Mouse (Mus musculus) v-Abl transformed pro-B cells (cell line): Measurements from ENCODE around the gene Zdhhc4.

Source experiments
- in situ Hi-C, 2 experiments: fragments of 400-800 bp; cut with MboI; formaldehyde crosslinking; loops; one replicate each; pipeline ENCODE4 v1.15.1; 2025; ENCODE audit not compliant: unreplicated experiment in 2 of 2

Gene Zdhhc4

GRCm38 (mm10) chr5:143334418-143335088 lies 5.5 kb upstream of the Zdhhc4 start:
- in situ Hi-C loops: loop anchor here (5.0 kb wide), 1 partner anchor 88 kb away; no protein-coding TSS in a partner anchor

- in situ Hi-C loops: loop anchor here (5.0 kb wide), 1 partner anchor 88 kb away; no protein-coding TSS in a partner anchor
Measured at GRCm38 (mm10) chr5:143333872-143334271, 4.8 kb upstream of the Zdhhc4 start.

DNA sequence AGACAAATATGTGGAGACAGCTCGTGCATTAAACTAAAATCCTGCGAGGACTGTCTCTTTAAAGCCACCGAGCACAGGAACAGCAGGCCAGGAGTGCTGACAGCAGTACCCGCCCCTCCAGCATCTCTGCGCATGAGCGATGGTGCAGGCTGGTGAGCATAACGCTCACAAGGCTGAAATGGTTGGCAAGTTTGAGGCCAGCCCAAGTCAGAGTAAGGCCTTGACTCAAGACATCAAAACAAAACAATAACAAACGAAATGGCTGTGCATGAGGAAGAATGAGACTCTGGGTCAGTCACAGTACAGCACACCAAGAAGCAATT lies 11.8 kb downstream of the Zdhhc4 start:
- in situ Hi-C loops: loop anchor here (5.0 to 25.0 kb wide), 3 partner anchors 90 to 1445 kb away; partner anchors contain the start of genes Tmem130 (in 1 of the 2) and Trrap (in 1 of the 2)

DNA sequence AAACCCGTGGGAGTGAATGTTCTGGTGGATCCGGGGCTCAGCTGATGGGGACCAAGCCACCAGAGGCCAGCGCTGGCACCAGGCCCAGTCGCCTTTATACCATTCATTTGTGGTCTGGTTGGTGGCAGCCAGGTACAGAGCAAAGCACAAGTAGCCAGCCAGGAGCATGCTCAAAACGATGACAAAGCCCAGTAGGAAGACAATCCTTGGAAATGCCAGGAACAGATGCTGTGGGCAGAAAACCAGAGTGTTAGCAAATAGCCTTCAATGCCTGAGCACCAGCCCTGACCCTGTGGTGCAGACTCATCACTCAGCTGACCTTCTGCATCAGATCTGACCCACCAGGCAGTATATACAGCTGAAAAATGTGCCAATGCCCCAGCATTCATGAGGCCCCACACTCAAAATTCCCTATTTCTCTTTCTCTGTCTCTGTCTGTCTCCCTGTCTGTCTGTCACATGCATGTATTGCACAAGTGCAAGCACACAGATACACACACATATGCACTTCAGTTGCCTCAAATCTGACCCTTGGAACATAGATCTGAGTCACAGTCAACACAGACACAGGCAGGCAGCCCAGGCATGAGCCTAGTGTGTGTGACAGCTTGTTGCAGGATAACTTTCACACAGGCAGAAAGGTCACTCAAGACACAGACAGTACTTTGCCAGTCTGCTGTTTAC lies 12.3 kb downstream of the Zdhhc4 start:
- in situ Hi-C loops: loop anchor here (5.0 to 25.0 kb wide), 3 partner anchors 91 to 1446 kb away; partner anchors contain the start of genes Tmem130 (in 1 of the 2) and Trrap (in 1 of the 2)

GRCm38 (mm10) chr5:143315514-143315888 lies 13.6 kb downstream of the Zdhhc4 start:
- in situ Hi-C loops: loop anchor here (5.0 to 25.0 kb wide), 3 partner anchors 92 to 1447 kb away; partner anchors contain the start of genes Tmem130 (in 1 of the 2) and Trrap (in 1 of the 2)

DNA sequence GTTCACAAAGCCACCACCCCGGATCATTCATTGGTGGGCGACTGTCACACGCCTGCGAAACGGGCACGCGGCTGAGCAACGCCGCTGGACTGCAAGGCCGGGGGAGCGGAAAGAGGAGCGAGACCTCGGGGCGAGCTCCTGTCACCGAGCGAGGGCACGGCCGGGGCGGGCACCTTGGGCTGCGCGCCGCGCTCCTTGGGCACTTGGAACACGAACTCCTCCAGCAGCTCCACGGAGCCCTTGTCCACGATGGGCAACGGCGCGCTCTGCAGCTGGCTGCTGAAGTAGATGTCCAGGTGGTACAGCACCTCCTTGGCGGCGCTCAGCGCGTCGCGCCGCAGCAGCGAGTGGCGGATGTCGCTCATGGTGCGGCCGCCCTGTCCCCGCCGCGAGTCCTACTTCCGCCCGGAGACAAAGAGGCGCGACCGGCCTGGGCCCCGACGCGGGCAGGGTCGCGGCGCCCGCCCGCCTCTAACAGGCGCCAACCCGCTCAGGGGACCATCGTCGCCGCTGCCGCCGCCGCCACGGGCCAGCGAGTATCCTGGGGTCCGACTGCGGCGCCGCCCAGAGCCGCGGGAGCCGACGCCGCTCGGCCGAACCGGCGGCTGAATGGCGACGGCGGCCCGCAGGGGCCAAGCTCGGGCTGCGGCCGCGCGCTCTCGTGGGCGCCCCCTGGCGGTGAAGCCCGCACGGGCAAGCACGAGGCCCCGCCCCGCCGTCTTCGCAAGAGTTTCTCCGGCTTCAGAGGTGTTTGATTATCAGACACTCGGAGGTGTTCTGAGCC lies 14.1 kb downstream of the Zdhhc4 start, which contains the start of gene E130309D02Rik:
TSS of gene E130309D02Rik (minus strand) at position 631 of the 784 bp plus-strand sequence.
- in situ Hi-C loops: loop anchor here (5.0 to 25.0 kb wide), 3 partner anchors 92 to 1447 kb away; partner anchors contain the start of genes Tmem130 (in 1 of the 2) and Trrap (in 1 of the 2)

GRCm38 (mm10) chr5:143314183-143314729 lies 14.8 kb downstream of the Zdhhc4 start:
- in situ Hi-C loops: loop anchor here (10.0 to 25.0 kb wide), 2 partner anchors 231 to 1448 kb away; partner anchors contain the start of genes Tmem130 (in 1 of the 2) and Trrap (in 1 of the 2)

GRCm38 (mm10) chr5:143311886-143312285 lies 17.2 kb downstream of the Zdhhc4 start:
- in situ Hi-C loops: loop anchor here (10.0 to 25.0 kb wide), 2 partner anchors 233 to 1450 kb away; partner anchors contain the start of genes Tmem130 (in 1 of the 2) and Trrap (in 1 of the 2)

GRCm38 (mm10) chr5:143309916-143310315 lies 19.1 kb downstream of the Zdhhc4 start:
- in situ Hi-C loops: loop anchor here (10.0 to 25.0 kb wide), 3 partner anchors 235 to 1452 kb away; partner anchors contain the start of genes Tmem130 (in 1 of the 2) and Trrap (in 1 of the 2)

GRCm38 (mm10) chr5:143308825-143309224 lies 20.2 kb downstream of the Zdhhc4 start:
- in situ Hi-C loops: loop anchor here in 1 of 2 experiments (10.0 to 25.0 kb wide), 2 partner anchors 424 to 1453 kb away; partner anchors contain the start of genes Tmem130 and Trrap

DNA sequence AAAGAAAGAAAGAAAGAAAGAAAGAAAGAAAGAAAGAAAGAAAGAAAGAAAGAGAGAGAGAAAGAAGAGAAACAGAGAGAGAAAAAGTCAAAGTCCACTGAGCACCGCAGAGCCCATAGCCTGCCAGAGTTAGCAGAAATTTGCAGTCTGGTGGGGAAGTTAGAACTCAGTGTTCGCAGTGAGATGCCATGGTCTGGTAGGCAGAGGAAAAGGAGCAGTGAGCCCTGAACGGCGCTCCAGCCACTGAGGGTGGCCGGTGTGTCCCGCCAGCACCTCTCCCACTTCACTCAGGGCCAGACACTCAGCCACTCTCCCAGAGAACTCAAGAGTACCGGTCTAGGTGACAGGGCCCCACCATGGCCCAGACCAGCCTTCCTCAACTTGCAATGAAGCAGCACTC lies 24.8 kb downstream of the Zdhhc4 start:
- in situ Hi-C loops: loop anchor here in 1 of 2 experiments (5.0 to 25.0 kb wide), 3 partner anchors 367 to 1458 kb away; partner anchors contain the start of genes Tmem130 and Trrap

- in situ Hi-C loops: loop anchor here in 1 of 2 experiments (5.0 to 25.0 kb wide), 3 partner anchors 364 to 1461 kb away; partner anchors contain the start of genes Tmem130 and Trrap
Measured at GRCm38 (mm10) chr5:143301296-143301695, 27.8 kb downstream of the Zdhhc4 start.

DNA sequence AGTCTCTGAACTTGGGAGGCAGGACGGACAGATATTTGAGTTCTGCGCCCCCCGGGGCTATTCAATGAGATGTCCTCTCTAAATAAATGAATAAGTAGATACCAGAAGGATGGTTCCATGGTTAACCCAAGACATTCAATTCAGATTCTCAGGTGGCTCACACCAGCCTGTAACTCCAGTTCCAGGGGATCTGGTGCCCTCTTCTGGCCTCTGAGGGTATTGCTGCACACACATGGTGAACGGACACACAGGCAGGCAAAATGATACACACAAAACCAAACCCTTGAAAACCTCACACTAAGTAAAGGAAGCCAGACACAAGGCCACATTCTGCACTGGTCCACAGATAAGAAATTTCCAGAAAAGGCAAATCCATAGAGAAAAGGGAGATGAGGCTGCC lies 29.4 kb downstream of the Zdhhc4 start:
- in situ Hi-C loops: loop anchor here (5.0 to 25.0 kb wide), 4 partner anchors 122 to 1463 kb away; partner anchors contain the start of genes Tmem130 (in 1 of the 2) and Trrap (in 1 of the 2)

DNA sequence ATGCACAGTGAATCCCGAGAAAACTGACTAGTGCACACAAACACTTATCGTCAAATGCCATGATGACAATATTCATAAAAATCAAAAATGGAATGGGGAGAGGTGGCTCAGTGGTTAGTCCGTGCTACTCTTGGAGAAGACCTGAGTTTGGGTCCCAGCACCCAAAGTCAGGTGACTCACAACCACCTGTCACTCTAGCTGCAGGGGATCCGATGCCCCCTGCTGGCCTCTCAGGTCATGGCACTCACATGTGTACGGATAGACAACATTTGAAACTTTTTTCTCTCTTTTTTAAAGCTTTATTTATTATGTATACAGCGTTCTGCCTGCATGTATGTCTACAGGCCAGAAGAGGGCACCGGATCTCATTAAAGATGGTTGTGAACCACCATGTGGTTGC lies 30.7 kb downstream of the Zdhhc4 start:
- in situ Hi-C loops: loop anchor here (5.0 kb wide), 1 partner anchor 121 kb away; no protein-coding TSS in a partner anchor

DNA sequence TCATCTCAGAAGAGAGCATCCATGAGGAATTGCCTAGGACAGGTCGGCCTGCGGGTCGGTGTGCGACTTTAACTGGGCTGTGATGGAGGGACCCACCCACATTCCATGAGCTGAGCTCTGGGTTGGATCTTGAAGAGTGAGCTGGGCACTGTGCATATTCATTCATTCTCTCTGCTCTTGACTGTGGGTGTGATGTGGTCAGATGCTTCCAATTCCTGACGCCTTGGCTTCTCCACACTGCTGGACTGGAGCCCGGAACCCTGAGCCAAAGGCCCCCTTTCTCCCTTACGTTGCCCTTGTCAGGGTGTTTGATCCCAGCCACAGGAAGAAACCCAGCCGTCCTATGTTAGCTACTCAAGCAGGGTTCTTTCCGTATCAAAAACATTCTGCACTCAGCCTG lies 31.1 kb downstream of the Zdhhc4 start:
- in situ Hi-C loops: loop anchor here (5.0 kb wide), 1 partner anchor 121 kb away; no protein-coding TSS in a partner anchor

- in situ Hi-C loops: loop anchor here (5.0 kb wide), 1 partner anchor 118 kb away; no protein-coding TSS in a partner anchor
Measured at GRCm38 (mm10) chr5:143295330-143295729, 33.7 kb downstream of the Zdhhc4 start.

GRCm38 (mm10) chr5:143294862-143295261 lies 34.2 kb downstream of the Zdhhc4 start:
- in situ Hi-C loops: loop anchor here (5.0 kb wide), 1 partner anchor 118 kb away; no protein-coding TSS in a partner anchor

- in situ Hi-C loops: no loop called here
Measured at GRCm38 (mm10) chr5:143293404-143293803, 35.7 kb downstream of the Zdhhc4 start, which contains the start of gene Zfp853. Zfp853 (minus strand) TSS chr5:143293623.

- in situ Hi-C loops: no loop called here
Measured at GRCm38 (mm10) chr5:143292879-143293278, 36.2 kb downstream of the Zdhhc4 start.
